Mouse (Mus musculus): ENCODE results near the gene Osbpl2. TPM values are rescaled to one million over a fixed set of nuclear protein-coding genes. Genes with fewer than 3 reads are reported as not detected.

The Osbpl2 gene
- polyA plus RNA-seq, 1 experiment from 2014 or later: 38.2 TPM

DNA sequence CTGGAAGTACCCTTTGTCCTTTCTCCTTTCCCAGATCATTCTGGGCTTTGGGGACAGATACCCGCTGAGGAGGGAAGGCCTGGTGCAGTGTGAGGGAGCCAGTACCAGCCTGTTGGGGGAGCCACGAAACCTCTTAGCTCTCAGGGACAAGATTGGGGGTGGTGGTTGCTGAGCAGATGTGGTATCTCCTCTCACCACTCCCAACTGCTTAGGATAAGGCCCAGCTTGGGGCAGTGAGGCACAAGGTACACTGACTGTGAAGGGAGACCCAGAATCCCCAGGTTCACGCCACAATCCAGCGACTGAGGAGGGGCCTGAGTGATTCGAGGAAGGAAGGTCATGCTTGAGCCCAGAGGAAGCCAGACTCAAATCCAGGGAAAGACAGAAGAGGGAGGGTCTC lies 20.9 kb upstream of the Osbpl2 start:
- no peak overlapping the region for H3K9ac ChIP-seq (replicated peaks; ENCODE audit: low read depth, low read length)
- 46% methylated on average over 5 of the region's 5 CpGs for WGBS
- H3K4me3 ChIP-seq (ENCODE audit: low read depth, low read length): no peak overlapping the region
- peaks cover 27% of the 10 kb centered on the region for H3K27me3 ChIP-seq (ENCODE audit: control insufficient read depth, insufficient read depth, low read length)
- H3K9me3 ChIP-seq (ENCODE audit: control insufficient read depth, low read depth, low read length): no peaks in the 10 kb centered on the region
- no peak overlapping the region for H3K4me2 ChIP-seq (replicated peaks; ENCODE audit: low read depth, low read length)
- H3K27ac ChIP-seq (ENCODE audit: low read length): no peak overlapping the region
- H3K36me3 ChIP-seq (ENCODE audit: control insufficient read depth, insufficient read depth, low read length): no peaks in the 10 kb centered on the region
- ATAC-seq (ENCODE audit: insufficient number of reproducible peaks, insufficient read depth, low FRiP score, low read depth): no peak
- H3K4me1 ChIP-seq (ENCODE audit: control insufficient read depth, insufficient read depth, low read length): peaks cover 2% of the 10 kb centered on the region; the same call in 1 of the 2 replicates

GRCm38 (mm10) chr2:180099529-180099928 lies 19.6 kb upstream of the Osbpl2 start:
- Histone ChIP-seq H3K4me2 (replicated peaks; ENCODE audit: low read depth, low read length) (no peak overlapping the region), H3K9ac (replicated peaks; ENCODE audit: low read depth, low read length) (no peak overlapping the region)

GRCm38 (mm10) chr2:180103151-180103977 lies 15.7 kb upstream of the Osbpl2 start:
- Histone ChIP-seq H3K4me1 (ENCODE audit: control insufficient read depth, insufficient read depth, low read length) (peaks cover 12% of the 10 kb centered on the region), H3K27me3 (ENCODE audit: control insufficient read depth, insufficient read depth, low read length) (peaks cover 47% of the 10 kb centered on the region), H3K4me3 (ENCODE audit: low read depth, low read length) (peak overlapping the region; percentile 41), H3K4me2 (replicated peaks; ENCODE audit: low read depth, low read length) (peak overlapping the region; percentile 97), H3K9me3 (ENCODE audit: control insufficient read depth, low read depth, low read length) (no peaks in the 10 kb centered on the region), H3K27ac (ENCODE audit: low read length) (no peak overlapping the region), H3K9ac (replicated peaks; ENCODE audit: low read depth, low read length) (no peak overlapping the region), H3K36me3 (ENCODE audit: control insufficient read depth, insufficient read depth, low read length) (no peaks in the 10 kb centered on the region)
- WGBS: 2% methylated on average over 54 of the region's 57 CpGs
- ATAC-seq (ENCODE audit: insufficient number of reproducible peaks, insufficient read depth, low FRiP score, low read depth): no peak

More at GRCm38 (mm10) chr2:180099529-180099928, 19.6 kb upstream of the Osbpl2 start:
- Histone ChIP-seq H3K9me3 (ENCODE audit: control insufficient read depth, low read depth, low read length) (no peaks in the 10 kb centered on the region), H3K27ac (ENCODE audit: low read length) (no peak overlapping the region), H3K36me3 (ENCODE audit: control insufficient read depth, insufficient read depth, low read length) (no peaks in the 10 kb centered on the region), H3K27me3 (ENCODE audit: control insufficient read depth, insufficient read depth, low read length) (peaks cover 40% of the 10 kb centered on the region), H3K4me1 (ENCODE audit: control insufficient read depth, insufficient read depth, low read length) (peaks cover 12% of the 10 kb centered on the region), H3K4me3 (ENCODE audit: low read depth, low read length) (no peak overlapping the region)
- 3% methylated on average over 15 of the region's 15 CpGs for WGBS
- ATAC-seq (ENCODE audit: insufficient number of reproducible peaks, insufficient read depth, low FRiP score, low read depth): no peak

DNA sequence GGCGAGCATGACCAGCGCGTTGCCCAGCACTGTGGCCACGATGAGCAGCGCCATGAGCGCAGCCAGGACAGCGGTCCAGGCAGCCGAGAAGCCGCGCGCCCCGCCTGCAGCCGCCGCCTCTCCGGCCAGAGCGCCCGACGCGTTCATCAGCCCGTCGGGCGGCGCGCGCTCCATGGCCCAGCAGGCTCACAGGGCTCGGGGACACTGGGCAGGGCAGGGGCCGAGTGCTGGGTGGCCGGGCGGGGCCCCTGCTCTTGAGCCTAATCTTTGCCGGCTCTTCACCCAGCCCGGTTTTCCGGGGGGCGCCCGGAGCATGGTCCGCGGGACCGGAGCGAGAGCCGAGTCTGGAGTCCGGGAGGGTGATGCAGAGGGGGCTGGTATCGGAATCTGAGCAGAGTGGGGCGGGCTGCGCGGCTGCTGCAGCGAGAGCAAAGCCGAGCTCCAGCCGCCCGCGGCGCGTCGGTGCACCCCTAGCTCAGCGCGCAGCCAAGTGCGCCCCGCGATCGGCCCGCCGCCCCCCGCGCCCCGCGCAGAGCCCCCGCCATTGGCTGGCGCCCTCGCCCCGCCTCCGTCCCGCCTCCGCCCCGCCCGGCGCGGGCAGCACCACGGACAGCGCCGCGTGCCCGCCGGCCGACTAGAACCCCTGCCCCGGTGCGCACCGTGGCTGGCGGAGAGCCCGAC lies 15.0 kb upstream of the Osbpl2 start, which contains the start of gene Hrh3:
Gene Hrh3, minus strand, starts transcription at position 511 of the 681 bp plus-strand sequence.
- Histone ChIP-seq H3K36me3 (ENCODE audit: control insufficient read depth, insufficient read depth, low read length) (no peaks in the 10 kb centered on the region), H3K4me1 (ENCODE audit: control insufficient read depth, insufficient read depth, low read length) (peaks cover 12% of the 10 kb centered on the region), H3K27ac (ENCODE audit: low read length) (no peak within 1 kb of the TSS), H3K27me3 (ENCODE audit: control insufficient read depth, insufficient read depth, low read length) (peaks cover 47% of the 10 kb centered on the region), H3K4me2 (replicated peaks; ENCODE audit: low read depth, low read length) (peak within 1 kb of the TSS; percentile 97), H3K9me3 (ENCODE audit: control insufficient read depth, low read depth, low read length) (no peaks in the 10 kb centered on the region), H3K4me3 (ENCODE audit: low read depth, low read length) (peak within 1 kb of the TSS; percentile 41), H3K9ac (replicated peaks; ENCODE audit: low read depth, low read length) (no peak within 1 kb of the TSS)
- peak; percentile 79 for ATAC-seq (ENCODE audit: insufficient number of reproducible peaks, insufficient read depth, low FRiP score, low read depth)
- WGBS: under 1% methylated on average over 70 of the region's 87 CpGs

DNA sequence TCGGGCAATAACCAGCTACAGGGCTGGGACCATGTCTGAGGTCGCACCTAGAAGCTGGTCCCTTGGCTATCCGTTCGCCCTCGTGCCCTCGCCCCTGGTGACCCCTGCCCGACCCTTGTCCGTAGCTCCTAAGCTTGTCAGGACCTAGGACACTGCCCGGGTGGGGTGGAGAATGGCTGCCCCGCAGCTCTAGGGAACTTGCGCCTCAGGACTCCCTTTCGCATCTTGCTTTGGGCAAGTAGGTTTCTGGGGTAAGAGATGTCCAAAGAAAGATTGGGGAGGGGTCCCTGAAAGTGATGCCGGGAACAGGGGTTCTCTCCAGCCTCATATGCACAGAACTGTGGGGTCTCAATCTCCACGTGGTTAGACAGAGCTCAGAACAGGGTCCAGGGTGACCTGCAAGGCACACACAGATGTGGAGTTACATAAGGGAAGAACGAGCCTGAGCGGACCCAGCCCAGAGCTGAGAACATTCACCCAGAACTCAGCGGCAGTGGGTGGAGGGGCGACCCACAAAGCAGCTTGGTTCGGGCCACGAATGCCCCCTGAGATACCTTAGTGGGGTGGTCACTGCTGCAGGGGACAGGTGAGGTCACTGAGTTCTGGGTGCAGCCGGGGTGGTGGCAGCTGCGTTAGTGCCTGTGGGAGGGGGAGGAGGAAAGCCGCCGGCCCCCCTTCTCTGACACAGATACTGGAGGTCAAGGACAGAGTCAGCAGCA lies 14.3 kb upstream of the Osbpl2 start:
- Histone ChIP-seq H3K4me2 (replicated peaks; ENCODE audit: low read depth, low read length) (peak overlapping the region; percentile 97), H3K4me3 (ENCODE audit: low read depth, low read length) (peak overlapping the region; percentile 41), H3K27me3 (ENCODE audit: control insufficient read depth, insufficient read depth, low read length) (peaks cover 47% of the 10 kb centered on the region), H3K4me1 (ENCODE audit: control insufficient read depth, insufficient read depth, low read length) (peaks cover 12% of the 10 kb centered on the region), H3K36me3 (ENCODE audit: control insufficient read depth, insufficient read depth, low read length) (no peaks in the 10 kb centered on the region), H3K27ac (ENCODE audit: low read length) (no peak overlapping the region), H3K9me3 (ENCODE audit: control insufficient read depth, low read depth, low read length) (no peaks in the 10 kb centered on the region), H3K9ac (replicated peaks; ENCODE audit: low read depth, low read length) (no peak overlapping the region)
- 10% methylated on average over 24 of the region's 24 CpGs for WGBS
- ATAC-seq (ENCODE audit: insufficient number of reproducible peaks, insufficient read depth, low FRiP score, low read depth): 0 out of 2 replicates have a peak, but pooled peaks have one; percentile 5

DNA sequence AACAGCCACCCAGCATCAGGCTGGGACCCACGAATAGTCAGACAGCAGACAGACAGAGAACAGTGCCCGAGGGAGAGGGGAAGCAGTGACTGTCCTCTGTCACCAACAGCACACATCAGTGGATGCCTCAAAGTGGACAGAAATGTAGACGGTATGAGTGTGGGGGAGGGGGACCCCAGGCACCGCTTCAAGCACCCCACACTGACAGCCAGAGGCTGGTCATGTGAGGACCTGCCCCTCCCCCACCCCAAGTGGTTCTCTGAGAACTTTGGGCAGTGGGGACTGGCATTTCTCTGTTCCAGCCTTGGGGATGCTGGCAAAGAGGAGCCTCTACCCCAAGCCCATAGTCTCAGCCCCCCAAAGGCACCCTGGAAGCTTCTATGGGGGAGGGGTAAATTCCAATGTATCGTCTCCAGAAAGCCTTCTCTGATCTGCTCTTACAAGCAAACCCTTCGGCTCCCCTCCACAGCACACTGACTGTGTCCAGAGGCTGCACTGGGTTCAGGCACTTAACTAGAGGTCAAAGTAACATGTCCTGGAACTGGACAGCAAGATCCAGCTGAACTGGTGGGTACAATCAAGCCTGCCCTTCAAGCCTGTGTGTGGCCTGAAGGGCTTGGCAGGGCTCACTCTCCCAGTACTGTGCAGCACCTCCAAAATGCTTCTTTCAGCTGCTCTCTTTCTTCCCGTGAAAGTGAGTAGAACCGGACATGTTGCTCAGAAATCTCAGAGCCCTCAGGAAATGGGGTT lies 13.5 kb upstream of the Osbpl2 start:
- Histone ChIP-seq H3K4me2 (replicated peaks; ENCODE audit: low read depth, low read length) (no peak overlapping the region), H3K4me1 (ENCODE audit: control insufficient read depth, insufficient read depth, low read length) (peaks cover 12% of the 10 kb centered on the region), H3K36me3 (ENCODE audit: control insufficient read depth, insufficient read depth, low read length) (no peaks in the 10 kb centered on the region), H3K9ac (replicated peaks; ENCODE audit: low read depth, low read length) (no peak overlapping the region), H3K27me3 (ENCODE audit: control insufficient read depth, insufficient read depth, low read length) (peaks cover 43% of the 10 kb centered on the region), H3K4me3 (ENCODE audit: low read depth, low read length) (no peak overlapping the region), H3K27ac (ENCODE audit: low read length) (no peak overlapping the region), H3K9me3 (ENCODE audit: control insufficient read depth, low read depth, low read length) (no peaks in the 10 kb centered on the region)
- 38% methylated on average over 8 of the region's 8 CpGs for WGBS
- ATAC-seq (ENCODE audit: insufficient number of reproducible peaks, insufficient read depth, low FRiP score, low read depth): no peak

DNA sequence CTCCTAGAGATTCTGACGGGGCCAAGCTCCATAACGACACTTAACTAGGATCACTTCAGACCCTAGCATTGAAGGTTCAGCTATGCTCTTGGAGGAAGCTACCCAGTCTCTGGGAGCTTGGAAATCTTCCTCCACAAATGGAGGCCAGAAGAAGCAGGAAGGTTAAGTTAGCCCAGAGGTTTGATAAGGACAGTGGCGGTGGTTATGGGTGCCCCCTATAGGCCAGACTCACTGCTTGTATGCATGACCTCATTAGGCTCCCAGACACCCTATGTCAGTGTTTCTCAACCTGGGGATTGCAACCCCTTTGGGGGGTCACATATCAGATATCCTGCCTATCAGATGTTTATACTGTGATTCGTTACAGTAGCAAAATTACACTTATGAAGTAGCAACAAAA lies 12.0 kb upstream of the Osbpl2 start:
- WGBS: 56% methylated on average over 4 of the region's 4 CpGs

DNA sequence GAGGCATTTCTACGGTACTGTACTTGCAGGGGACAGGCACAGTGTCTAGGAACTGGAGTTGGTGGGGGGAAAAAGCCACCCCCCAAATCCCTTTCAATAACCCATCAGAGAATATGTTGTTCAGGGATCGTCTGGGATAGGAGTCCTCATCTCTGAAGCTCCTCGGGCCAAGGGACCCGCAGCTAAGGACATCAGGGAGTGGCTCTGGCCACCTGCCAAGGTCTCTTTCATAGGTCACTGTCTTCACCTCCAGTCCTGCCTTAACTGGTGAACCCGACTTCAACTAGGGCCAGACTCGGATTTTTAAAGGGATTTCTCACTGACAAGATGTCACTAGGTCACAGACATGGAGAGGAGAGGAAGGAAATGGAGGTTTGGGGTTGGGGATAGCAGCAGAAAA lies 10.8 kb upstream of the Osbpl2 start:
- ATAC-seq (ENCODE audit: insufficient number of reproducible peaks, insufficient read depth, low FRiP score, low read depth): no peak
- Histone ChIP-seq H3K9me3 (ENCODE audit: control insufficient read depth, low read depth, low read length) (no peaks in the 10 kb centered on the region), H3K36me3 (ENCODE audit: control insufficient read depth, insufficient read depth, low read length) (no peaks in the 10 kb centered on the region), H3K27me3 (ENCODE audit: control insufficient read depth, insufficient read depth, low read length) (peaks cover 19% of the 10 kb centered on the region), H3K9ac (replicated peaks; ENCODE audit: low read depth, low read length) (no peak overlapping the region), H3K27ac (ENCODE audit: low read length) (no peak overlapping the region), H3K4me2 (replicated peaks; ENCODE audit: low read depth, low read length) (no peak overlapping the region), H3K4me1 (ENCODE audit: control insufficient read depth, insufficient read depth, low read length) (peaks cover 8% of the 10 kb centered on the region), H3K4me3 (ENCODE audit: low read depth, low read length) (no peak overlapping the region)
- 55% methylated on average over 6 of the region's 6 CpGs for WGBS

More for the DNA sequence above, 12.0 kb upstream of the Osbpl2 start:
- Histone ChIP-seq H3K4me3 (ENCODE audit: low read depth, low read length) (no peak overlapping the region), H3K9ac (replicated peaks; ENCODE audit: low read depth, low read length) (no peak overlapping the region), H3K4me2 (replicated peaks; ENCODE audit: low read depth, low read length) (no peak overlapping the region), H3K9me3 (ENCODE audit: control insufficient read depth, low read depth, low read length) (no peaks in the 10 kb centered on the region), H3K36me3 (ENCODE audit: control insufficient read depth, insufficient read depth, low read length) (no peaks in the 10 kb centered on the region), H3K27me3 (ENCODE audit: control insufficient read depth, insufficient read depth, low read length) (peaks cover 29% of the 10 kb centered on the region), H3K4me1 (ENCODE audit: control insufficient read depth, insufficient read depth, low read length) (peaks cover 12% of the 10 kb centered on the region), H3K27ac (ENCODE audit: low read length) (no peak overlapping the region)
- no peak for ATAC-seq (ENCODE audit: insufficient number of reproducible peaks, insufficient read depth, low FRiP score, low read depth)

All from stomach, embryonic 14.5 days (tissue).